Mouse (Mus musculus): ENCODE results near the gene St3gal2.

- TF ChIP-seq CTCF (IDR thresholded peaks at IDR 0.05; ENCODE audit: low read depth): no peak
- no peak for TF ChIP-seq EP300 (optimal IDR thresholded peaks at IDR 0.05)
Measured at GRCm38 (mm10) chr8:110936217-110936616, 16.5 kb downstream of the St3gal2 start.

Measured in stomach, postnatal 0 days (tissue).